Mouse (Mus musculus) lung, postnatal 0 days (tissue): ENCODE results near the gene 2610301B20Rik. TPM values are rescaled to one million over a fixed set of nuclear protein-coding genes. Genes with fewer than 3 reads are reported as not detected.

Source experiments
- ATAC-seq: fragments of 200-750 bp; cut with Nextera tagmentation; 2 replicates; pipeline ENCODE4 v1.8.0; 2017; ENCODE audit warnings: moderate library complexity
- DNase-seq: peaks from one replicate; pipeline ENCODE4 v3.0.0-alpha.2; 2016; ENCODE audit warnings: low spot score
- H3K27ac ChIP-seq: fragments of 300-500 bp; sonication (generic); 2 replicates; pipeline ENCODE4 v1.5.1; 2014; ENCODE audit warnings: antibody characterized with exemption, mild to moderate bottlenecking, low read length, mixed read lengths
- H3K27me3 ChIP-seq: fragments of 300-500 bp; sonication (generic); replicated peaks from 2 replicates; pipeline ENCODE4 v1.6.1; 2014; ENCODE audit warnings: low read length, mixed read lengths; ENCODE audit not compliant: insufficient read depth
- H3K36me3 ChIP-seq: fragments of 300-500 bp; sonication (generic); 2 replicates; pipeline ENCODE4 v1.6.1; 2014; ENCODE audit warnings: low read length, mixed read lengths; ENCODE audit not compliant: insufficient read depth
- H3K4me1 ChIP-seq: fragments of 300-500 bp; sonication (generic); 2 replicates; pipeline ENCODE4 v1.6.1; 2014; ENCODE audit warnings: antibody characterized with exemption, low read depth, low read length, mixed read lengths; ENCODE audit not compliant: insufficient read depth
- H3K4me2 ChIP-seq: fragments of 300-500 bp; sonication (generic); replicated peaks from 2 replicates; pipeline ENCODE4 v1.6.1; 2014; ENCODE audit warnings: low read depth, mild to moderate bottlenecking, low read length, moderate library complexity, mixed read lengths
- H3K4me3 ChIP-seq: fragments of 300-500 bp; sonication (generic); 2 replicates; pipeline ENCODE4 v1.5.1; 2014; ENCODE audit warnings: low read depth, low read length
- H3K9ac ChIP-seq: fragments of 300-500 bp; sonication (generic); replicated peaks from 2 replicates; pipeline ENCODE4 v1.6.1; 2014; ENCODE audit warnings: low read depth, mild to moderate bottlenecking
- H3K9me3 ChIP-seq: fragments of 300-500 bp; sonication (generic); 2 replicates; pipeline ENCODE4 v1.6.1; 2016; ENCODE audit warnings: low read length, mixed read lengths
- CTCF ChIP-seq: IDR thresholded peaks from 2 replicates; pipeline ENCODE4 v1.5.1; 2016; ENCODE audit warnings: antibody characterized with exemption, mild to moderate bottlenecking
- EP300 ChIP-seq: IDR thresholded peaks from 2 replicates; pipeline ENCODE4 v1.6.1; 2016; ENCODE audit warnings: antibody characterized with exemption, mild to moderate bottlenecking, control low read depth
- WGBS: fragments of 180-500 bp; shearing (Covaris S2); extraction: QIAGEN DNeasy Blood & Tissue Kit; methylation state at CpG from one replicate; pipeline ENCODE4 v1.1.7; 2014; 5-methylcytosine and 5-hydroxymethylcytosine counted together
- polyA plus RNA-seq: library from polyadenylated mRNA; unstranded; fragments of >200 nt; fragmentation: Nextera tagmentation; extraction: Ambion mirVana; gene quantifications from 2 replicates; pipeline ENCODE4 v1.2.1, GENCODE M21; 2015

2610301B20Rik gene
- polyA plus RNA-seq, 1 experiment from 2014 or later, result 28.3 TPM

DNA sequence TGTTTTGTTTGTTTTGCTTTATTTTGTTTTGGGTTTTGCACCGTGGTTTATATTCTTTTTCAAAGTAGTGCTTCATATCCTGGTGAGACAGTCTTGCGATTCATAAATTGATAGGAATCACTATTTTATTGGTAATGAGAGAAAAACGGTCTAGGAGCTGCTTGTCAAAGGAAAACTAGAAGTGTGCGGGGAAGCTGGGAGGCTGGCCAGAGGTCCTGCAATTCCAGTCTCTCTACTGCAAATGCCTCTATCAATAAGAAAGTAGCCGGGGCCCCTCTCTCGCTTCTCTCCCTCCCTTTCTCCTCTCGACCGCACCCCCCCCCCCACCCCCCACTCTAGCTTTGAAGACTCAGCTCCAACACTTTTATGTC is 764 bp upstream of the 2610301B20Rik start:
- peak; percentile 38 for ATAC-seq
- WGBS, result 1% methylated on average over 6 of the region's 8 CpGs

DNA sequence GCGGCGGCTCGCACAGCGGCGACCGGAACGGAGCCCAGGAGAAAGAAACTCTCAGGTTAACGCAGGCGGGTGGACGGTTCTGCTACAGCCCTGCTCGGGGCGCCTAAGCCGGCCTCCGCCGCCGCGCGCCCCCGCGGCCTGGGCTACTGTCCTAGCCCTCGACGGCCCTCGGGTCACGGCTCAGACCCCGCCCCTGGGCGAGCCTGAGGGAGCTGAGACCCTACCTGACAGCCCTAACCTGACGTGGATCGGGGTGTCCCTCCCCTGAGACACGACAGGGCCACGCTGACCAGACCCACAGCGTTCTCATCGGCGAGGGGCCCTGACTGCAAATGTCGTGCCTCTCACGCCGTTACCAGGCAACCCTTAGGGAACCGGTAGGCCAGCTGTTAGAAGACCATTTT is 422 bp downstream of the 2610301B20Rik start:
- peak; percentile 77 for DNase-seq
- 0 out of 2 replicates have a peak, but pooled peaks cover 3% of the 10 kb centered on the region for H3K4me1 ChIP-seq
- H3K4me3 ChIP-seq, result peak overlapping the region; percentile 94
- no peaks in the 10 kb centered on the region for H3K27me3 ChIP-seq
- peak overlapping the region; percentile 98 for H3K27ac ChIP-seq
- under 1% methylated on average over 18 of the region's 37 CpGs for WGBS
- ATAC-seq, result peak; percentile 76
- H3K36me3 ChIP-seq, result no peaks in the 10 kb centered on the region
- H3K9ac ChIP-seq, result peak overlapping the region; percentile 86
- TF ChIP-seq CTCF (0 out of 2 replicates have a peak, but pooled peaks have one; percentile 1), EP300 (no peak)
- H3K4me2 ChIP-seq, result peak overlapping the region; percentile 65
- H3K9me3 ChIP-seq, result no peaks in the 10 kb centered on the region

More for the DNA sequence above, 764 bp upstream of the 2610301B20Rik start:
- H3K4me3 ChIP-seq, result peak overlapping the region; percentile 94
- H3K4me2 ChIP-seq, result peak overlapping the region; percentile 65
- no peaks in the 10 kb centered on the region for H3K9me3 ChIP-seq
- H3K9ac ChIP-seq, result peak overlapping the region; percentile 86; the same call in 1 of the 2 replicates
- no peak for DNase-seq
- 0 out of 2 replicates have a peak, but pooled peaks cover 3% of the 10 kb centered on the region for H3K4me1 ChIP-seq
- H3K36me3 ChIP-seq, result no peaks in the 10 kb centered on the region
- TF ChIP-seq EP300 (no peak), CTCF (no peak)
- no peaks in the 10 kb centered on the region for H3K27me3 ChIP-seq
- peak overlapping the region; percentile 98 for H3K27ac ChIP-seq

DNA sequence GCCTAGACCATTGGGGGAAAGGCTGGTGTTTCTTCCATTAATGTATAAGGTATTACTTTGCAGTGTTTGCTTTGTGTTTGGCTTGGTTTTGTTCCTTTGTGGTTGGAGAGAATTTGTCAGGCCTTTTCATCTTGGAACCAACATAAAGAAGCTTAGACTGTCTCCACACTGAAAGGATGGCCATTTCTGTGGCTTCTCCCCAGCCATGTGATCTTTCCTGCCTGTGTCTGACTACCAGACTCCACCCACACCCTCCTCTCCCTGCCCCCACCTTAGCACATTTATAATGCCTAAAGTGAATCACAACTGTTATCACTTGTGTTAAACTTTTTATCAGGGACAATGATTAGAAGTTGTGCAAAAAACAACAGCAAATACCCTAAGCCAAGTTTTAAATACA is 1.1 kb downstream of the 2610301B20Rik start:
- Histone ChIP-seq H3K36me3 (no peaks in the 10 kb centered on the region), H3K27me3 (no peaks in the 10 kb centered on the region), H3K4me1 (0 out of 2 replicates have a peak, but pooled peaks cover 3% of the 10 kb centered on the region), H3K9me3 (no peaks in the 10 kb centered on the region), H3K4me2 (peak overlapping the region; percentile 65), H3K4me3 (peak overlapping the region; percentile 94), H3K9ac (peak overlapping the region; percentile 86; the same call in 1 of the 2 replicates), H3K27ac (no peak overlapping the region)
- DNase-seq (no peak), ATAC-seq (no peak)
- no peak for TF ChIP-seq CTCF

DNA sequence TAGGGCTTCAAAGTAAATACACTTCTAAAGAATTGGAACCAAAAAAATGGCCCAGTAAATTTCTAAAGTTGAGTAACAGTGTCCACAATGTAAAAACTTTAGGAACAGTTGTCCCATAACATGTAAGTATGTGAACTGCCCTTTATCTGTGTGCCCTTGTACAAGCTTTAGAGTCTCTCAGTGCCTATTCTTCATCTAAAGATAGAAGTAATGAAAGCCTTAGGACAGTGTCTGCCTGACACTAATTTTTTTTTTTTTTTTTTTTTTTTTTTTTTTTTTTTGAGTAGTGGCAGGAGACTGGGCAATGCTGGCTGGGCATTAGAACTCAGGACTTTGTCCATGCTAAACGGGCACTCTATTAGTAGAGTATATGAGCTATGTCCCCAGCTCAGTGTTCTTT is 2.8 kb downstream of the 2610301B20Rik start:
- Histone ChIP-seq H3K4me2 (no peak overlapping the region), H3K4me3 (no peak overlapping the region), H3K36me3 (no peaks in the 10 kb centered on the region), H3K9me3 (no peaks in the 10 kb centered on the region), H3K9ac (no peak overlapping the region), H3K4me1 (0 out of 2 replicates have a peak, but pooled peaks cover 3% of the 10 kb centered on the region), H3K27me3 (no peaks in the 10 kb centered on the region), H3K27ac (no peak overlapping the region)
- DNase-seq, result no peak
- TF ChIP-seq EP300 (no peak), CTCF (no peak)
- WGBS, result 86% methylated on average over 1 of the region's 1 CpGs
- no peak for ATAC-seq

DNA sequence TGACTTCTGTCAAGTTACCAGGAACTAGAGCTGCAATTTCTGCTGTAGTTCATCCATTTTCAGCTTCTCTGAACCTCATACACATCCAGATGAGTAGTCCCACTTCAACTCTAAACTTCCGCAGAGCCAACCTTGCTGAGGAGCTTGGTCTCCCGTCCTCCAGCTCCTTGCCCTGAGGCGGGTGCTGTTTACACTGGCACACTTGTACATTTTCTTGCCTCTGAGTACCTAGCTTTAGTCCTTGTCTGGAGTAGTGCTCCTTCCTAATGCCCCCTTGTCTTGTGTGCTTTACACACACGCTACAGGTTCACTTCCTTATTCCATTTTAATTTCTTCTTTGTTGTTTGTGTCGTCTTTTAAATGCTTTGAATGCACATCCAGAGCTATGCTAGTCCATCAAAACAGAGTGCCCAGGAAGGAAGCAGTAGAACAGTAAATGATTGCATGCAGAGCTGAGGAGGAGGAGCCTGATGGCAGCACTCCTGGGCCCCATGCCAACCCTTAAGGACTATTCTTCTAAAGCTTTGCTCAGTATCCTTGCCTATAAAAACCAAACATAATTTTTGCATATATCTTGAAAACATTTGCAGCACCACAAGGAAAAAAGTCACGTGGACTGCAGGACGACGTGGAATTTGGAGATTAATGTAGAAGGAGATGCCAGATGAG is 9.6 kb downstream of the 2610301B20Rik start:
- Histone ChIP-seq H3K27ac (0 out of 2 replicates have a peak overlapping the region, but pooled peaks have one; percentile 3), H3K4me2 (no peak overlapping the region), H3K36me3 (peaks cover 4% of the 10 kb centered on the region; the same call in 1 of the 2 replicates), H3K4me3 (no peak overlapping the region), H3K27me3 (no peaks in the 10 kb centered on the region), H3K9ac (no peak overlapping the region), H3K4me1 (no peaks in the 10 kb centered on the region), H3K9me3 (no peaks in the 10 kb centered on the region)
- no peak for TF ChIP-seq CTCF
- TF ChIP-seq EP300, result peak; percentile 33; the same call in 1 of the 2 replicates
- ATAC-seq (peak; percentile 96), DNase-seq (peak; percentile 74)
- 40% methylated on average over 8 of the region's 8 CpGs for WGBS

DNA sequence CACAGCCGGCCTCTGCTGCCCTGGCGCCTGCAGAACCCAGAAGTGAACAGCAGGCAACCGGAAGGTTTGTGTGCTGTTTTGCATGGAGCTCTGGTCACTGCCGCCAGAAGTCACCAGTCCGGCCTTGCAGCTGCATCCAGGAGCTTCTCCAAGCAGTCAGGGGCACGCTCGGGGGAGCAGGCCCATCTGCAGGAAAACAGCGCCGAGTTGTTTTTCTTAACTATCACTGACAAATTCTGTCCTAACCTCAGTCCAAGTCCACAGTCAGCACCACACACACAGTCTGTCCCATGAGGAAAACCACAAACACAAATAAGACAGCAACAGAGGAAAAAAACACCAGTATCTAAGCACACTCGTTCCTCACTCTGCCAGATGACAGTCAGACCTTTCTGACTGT is 14.5 kb downstream of the 2610301B20Rik start:
- WGBS, result 95% methylated on average over 10 of the region's 10 CpGs
- Histone ChIP-seq H3K36me3 (no peaks in the 10 kb centered on the region), H3K4me1 (no peaks in the 10 kb centered on the region), H3K27me3 (no peaks in the 10 kb centered on the region), H3K4me2 (no peak overlapping the region), H3K4me3 (no peak overlapping the region), H3K9ac (no peak overlapping the region), H3K9me3 (no peaks in the 10 kb centered on the region), H3K27ac (no peak overlapping the region)
- TF ChIP-seq EP300 (no peak), CTCF (no peak)
- no peak for DNase-seq
- no peak for ATAC-seq
